Mouse (Mus musculus) C2C12 (cell line): ENCODE measurements at regions not wholly inside any gene's neighbourhood (a gene's known extent, or its start where the extent isn't known, plus 50 kb on each side); places are given as distances from the start of the nearest gene placed in this dataset.

Experiments
- CEBPB ChIP-seq: IDR thresholded peaks from one replicate; pipeline ENCODE4 v1.6.1; 2011; ENCODE audit warnings: low read depth, mild to moderate bottlenecking, control low read depth, moderate library complexity
- CTCF ChIP-seq: IDR thresholded peaks from one replicate; pipeline ENCODE4 v1.5.1; 2011; ENCODE audit not compliant: control insufficient read depth, insufficient read depth, insufficient read length
- MAX ChIP-seq: IDR thresholded peaks from one replicate; pipeline ENCODE4 v1.6.1; 2011; ENCODE audit warnings: mild to moderate bottlenecking, control low read depth
- USF1 ChIP-seq: IDR thresholded peaks from one replicate; pipeline ENCODE4 v1.6.1; 2011; ENCODE audit warnings: low read depth, mild to moderate bottlenecking, control low read depth, moderate library complexity

- no peak for TF ChIP-seq CTCF
- TF ChIP-seq USF1: no peak
- TF ChIP-seq CEBPB: no peak
- no peak for TF ChIP-seq MAX
Measured at GRCm38 (mm10) chr11:113049593-113049992, 267.6 kb downstream of the Sox9 start.
